Mouse (Mus musculus): ENCODE data around the gene Wdfy3. TPM values are rescaled to one million over a fixed set of nuclear protein-coding genes. Genes with fewer than 3 reads are reported as not detected.

Wdfy3 gene
- polyA plus RNA-seq, 1 experiment from 2014 or later, result 18.8 TPM

- H3K4me2 ChIP-seq (ENCODE audit: low read length), result no peak overlapping the region
- no peak for DNase-seq (ENCODE audit: low spot score)
- 69% methylated on average over 5 of the region's 5 CpGs for WGBS
These were observed 279.2 kb downstream of the Wdfy3 start for GRCm38 (mm10) chr5:101790560-101790959.

DNA sequence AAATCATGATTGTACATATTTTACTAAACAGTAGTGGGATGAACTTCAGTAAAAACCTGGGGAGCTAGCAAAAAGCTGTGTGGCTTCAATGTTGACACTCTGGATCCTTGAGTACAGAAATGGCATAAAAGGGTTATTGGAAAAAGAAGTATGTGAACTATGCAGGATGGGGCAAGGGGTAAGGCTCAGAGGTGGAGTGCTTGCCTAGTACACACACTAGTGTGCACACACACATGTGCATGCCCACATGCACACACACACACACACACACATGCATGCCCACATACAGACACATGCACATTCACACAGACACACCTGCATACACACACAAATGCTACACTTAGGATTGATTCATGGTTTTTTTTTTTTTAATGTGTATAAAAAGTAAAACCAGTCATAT is 280.0 kb downstream of the Wdfy3 start:
- Histone ChIP-seq H3K27me3 (replicated peaks; ENCODE audit: control insufficient read depth, insufficient read depth, low read length) (no peaks in the 10 kb centered on the region), H3K36me3 (ENCODE audit: control insufficient read depth, insufficient read depth, low read length) (no peaks in the 10 kb centered on the region), H3K4me2 (ENCODE audit: low read length) (no peak overlapping the region), H3K9ac (ENCODE audit: low read length) (no peak overlapping the region), H3K4me3 (ENCODE audit: low read depth, low read length) (no peak overlapping the region), H3K27ac (ENCODE audit: low read depth) (no peak overlapping the region), H3K4me1 (replicated peaks; ENCODE audit: control insufficient read depth, insufficient read depth, low read length) (no peaks in the 10 kb centered on the region; the same call in 1 of the 2 replicates), H3K9me3 (ENCODE audit: control insufficient read depth, low read length) (no peaks in the 10 kb centered on the region)
- DNase-seq (ENCODE audit: low spot score) (no peak), ATAC-seq (replicated peaks; ENCODE audit: low FRiP score, low TSS enrichment, low read depth) (no peak)

More at GRCm38 (mm10) chr5:101790560-101790959, 279.2 kb downstream of the Wdfy3 start:
- H3K9me3 ChIP-seq (ENCODE audit: control insufficient read depth, low read length), result no peaks in the 10 kb centered on the region
- no peak overlapping the region for H3K4me3 ChIP-seq (ENCODE audit: low read depth, low read length)
- H3K4me1 ChIP-seq (replicated peaks; ENCODE audit: control insufficient read depth, insufficient read depth, low read length), result no peaks in the 10 kb centered on the region; the same call in 1 of the 2 replicates
- no peaks in the 10 kb centered on the region for H3K27me3 ChIP-seq (replicated peaks; ENCODE audit: control insufficient read depth, insufficient read depth, low read length)
- no peak overlapping the region for H3K9ac ChIP-seq (ENCODE audit: low read length)
- H3K27ac ChIP-seq (ENCODE audit: low read depth), result no peak overlapping the region
- ATAC-seq (replicated peaks; ENCODE audit: low FRiP score, low TSS enrichment, low read depth), result no peak
- H3K36me3 ChIP-seq (ENCODE audit: control insufficient read depth, insufficient read depth, low read length), result no peaks in the 10 kb centered on the region

DNA sequence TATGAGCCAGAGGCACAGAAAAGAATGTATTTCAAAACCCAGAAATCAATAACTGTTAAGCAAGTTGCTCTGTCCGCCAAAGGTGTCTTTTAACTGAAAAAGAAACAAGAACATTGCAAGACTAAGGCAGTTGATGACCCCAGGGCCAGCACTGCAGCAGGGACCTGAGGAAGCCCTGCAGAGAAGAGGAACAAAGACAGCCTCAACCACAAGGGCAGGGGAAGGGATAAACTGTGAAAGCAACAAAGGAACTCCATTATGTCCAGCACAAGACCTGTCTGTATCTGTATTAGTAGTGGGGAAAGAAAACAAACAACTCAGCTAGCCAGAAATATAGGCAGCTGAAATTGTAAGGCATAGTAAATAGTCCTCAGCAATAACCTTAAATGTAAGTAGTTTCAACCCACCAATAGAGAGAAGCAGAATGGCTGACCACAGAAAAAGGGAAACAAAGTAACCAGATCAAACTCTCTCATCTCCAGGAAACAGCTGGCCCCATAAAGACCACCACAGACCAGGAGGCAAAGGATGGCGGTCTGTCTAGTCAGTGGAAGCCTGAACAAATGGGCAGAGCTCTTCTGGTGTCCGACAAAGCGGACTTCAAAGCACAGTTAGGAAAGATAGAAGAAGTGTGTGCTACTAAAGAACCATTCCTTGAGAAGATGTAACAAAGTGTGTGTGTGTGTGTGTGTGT is 283.7 kb downstream of the Wdfy3 start:
- no peak overlapping the region for H3K9ac ChIP-seq (ENCODE audit: low read length)
- ATAC-seq (replicated peaks; ENCODE audit: low FRiP score, low TSS enrichment, low read depth) (no peak), DNase-seq (ENCODE audit: low spot score) (no peak)
- H3K4me3 ChIP-seq (ENCODE audit: low read depth, low read length), result no peak overlapping the region
- no peak overlapping the region for H3K27ac ChIP-seq (ENCODE audit: low read depth)
- no peaks in the 10 kb centered on the region for H3K36me3 ChIP-seq (ENCODE audit: control insufficient read depth, insufficient read depth, low read length)
- no peak overlapping the region for H3K4me2 ChIP-seq (ENCODE audit: low read length)
- no peaks in the 10 kb centered on the region for H3K9me3 ChIP-seq (ENCODE audit: control insufficient read depth, low read length)
- H3K27me3 ChIP-seq (replicated peaks; ENCODE audit: control insufficient read depth, insufficient read depth, low read length), result no peaks in the 10 kb centered on the region
- 74% methylated on average over 4 of the region's 4 CpGs for WGBS
- no peaks in the 10 kb centered on the region; the same call in 1 of the 2 replicates for H3K4me1 ChIP-seq (replicated peaks; ENCODE audit: control insufficient read depth, insufficient read depth, low read length)

- H3K27ac ChIP-seq (ENCODE audit: low read depth), result no peak overlapping the region
- H3K9ac ChIP-seq (ENCODE audit: low read length), result no peak overlapping the region
- no peak overlapping the region for H3K4me3 ChIP-seq (ENCODE audit: low read depth, low read length)
- 64% methylated on average over 2 of the region's 2 CpGs for WGBS
- DNase-seq (ENCODE audit: low spot score), result no peak
- no peaks in the 10 kb centered on the region for H3K36me3 ChIP-seq (ENCODE audit: control insufficient read depth, insufficient read depth, low read length)
- H3K27me3 ChIP-seq (replicated peaks; ENCODE audit: control insufficient read depth, insufficient read depth, low read length), result no peaks in the 10 kb centered on the region
- no peaks in the 10 kb centered on the region for H3K9me3 ChIP-seq (ENCODE audit: control insufficient read depth, low read length)
- H3K4me2 ChIP-seq (ENCODE audit: low read length), result no peak overlapping the region
- no peak for ATAC-seq (replicated peaks; ENCODE audit: low FRiP score, low TSS enrichment, low read depth)
- no peaks in the 10 kb centered on the region; the same call in 1 of the 2 replicates for H3K4me1 ChIP-seq (replicated peaks; ENCODE audit: control insufficient read depth, insufficient read depth, low read length)
These were observed 284.9 kb downstream of the Wdfy3 start for GRCm38 (mm10) chr5:101784787-101785186.

DNA sequence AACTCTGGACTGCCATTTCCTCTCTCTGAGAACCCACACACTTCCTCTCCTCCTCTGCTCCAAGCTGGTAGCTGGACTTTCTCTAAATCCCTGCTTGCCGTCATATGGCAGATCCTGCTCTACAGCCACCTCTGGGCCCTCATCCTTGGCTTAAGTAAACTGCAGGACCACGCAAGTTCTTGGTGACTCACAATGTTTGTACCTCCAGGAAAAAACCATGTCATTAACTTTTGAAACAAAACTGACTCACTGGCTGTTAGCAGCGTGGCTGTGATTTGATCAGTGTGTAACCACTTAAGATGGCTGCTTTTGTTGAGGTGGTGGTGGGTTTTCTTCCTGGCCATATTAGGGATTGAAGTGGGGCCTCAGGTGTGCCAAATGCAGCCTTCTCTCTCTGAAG is 285.4 kb downstream of the Wdfy3 start:
- 63% methylated on average over 3 of the region's 3 CpGs for WGBS
- ATAC-seq (replicated peaks; ENCODE audit: low FRiP score, low TSS enrichment, low read depth) (no peak), DNase-seq (ENCODE audit: low spot score) (no peak)
- Histone ChIP-seq H3K9me3 (ENCODE audit: control insufficient read depth, low read length) (no peaks in the 10 kb centered on the region), H3K4me2 (ENCODE audit: low read length) (no peak overlapping the region), H3K9ac (ENCODE audit: low read length) (no peak overlapping the region), H3K27me3 (replicated peaks; ENCODE audit: control insufficient read depth, insufficient read depth, low read length) (no peaks in the 10 kb centered on the region), H3K36me3 (ENCODE audit: control insufficient read depth, insufficient read depth, low read length) (no peaks in the 10 kb centered on the region), H3K4me1 (replicated peaks; ENCODE audit: control insufficient read depth, insufficient read depth, low read length) (no peaks in the 10 kb centered on the region; the same call in 1 of the 2 replicates), H3K4me3 (ENCODE audit: low read depth, low read length) (no peak overlapping the region), H3K27ac (ENCODE audit: low read depth) (no peak overlapping the region)
